ENCODE assay signal across 27 mouse cellular contexts in genomic region chr5:122224291-122224690, GRCm38 (mm10).
"Had no signal": no experiment of that assay in that cellular context is flagged by ENCODE, and none has a peak within 500 bp of the region (broad histone marks: within the 10 kb centered on the region; RNA-seq: fewer than 3 reads in every experiment).

No protein-coding gene starts in this region.

- H3K27me3 ChIP-seq: heart, embryonic 13.5 days; heart, embryonic 15.5 days; kidney, embryonic 15.5 days; limb, embryonic 12.5 days; liver, embryonic 13.5 days had no signal

- H3K4me3 ChIP-seq: gastrocnemius, adult 2 months; heart, adult 2 months; heart, embryonic 13.5 days; heart, embryonic 15.5 days; kidney, embryonic 15.5 days; limb, embryonic 12.5 days; liver, embryonic 13.5 days had no signal

- H3K36me3 ChIP-seq: heart, embryonic 13.5 days; heart, embryonic 15.5 days; limb, embryonic 12.5 days; liver, embryonic 13.5 days had no signal

- DNase-seq: gastrocnemius, adult 2 months; gastrocnemius, postnatal 10 days; gastrocnemius, postnatal 25 days; heart, adult 11 months; heart, adult 2 months; heart, postnatal 14 days; heart, postnatal 36 days; kidney, adult 11 months; kidney, adult 2 months; kidney, adult 9 months; kidney, postnatal 14 days; kidney, postnatal 36 days; layer of hippocampus, adult 9-11 months; layer of hippocampus, postnatal 36 days; left cerebral cortex, postnatal 4 days; liver; liver, embryonic 13.5 days had no signal

- H3K9ac ChIP-seq: heart, embryonic 13.5 days; heart, embryonic 15.5 days; hindbrain, embryonic 14.5 days; kidney, embryonic 15.5 days; limb, embryonic 12.5 days; liver, embryonic 13.5 days had no signal

- H3K9me3 ChIP-seq: kidney, embryonic 15.5 days; liver, embryonic 13.5 days had no signal

- H3K27ac ChIP-seq: gastrocnemius, adult 2 months; heart, adult 2 months; heart, embryonic 13.5 days; heart, embryonic 15.5 days; hindbrain, embryonic 14.5 days; kidney, postnatal 0 days; limb, embryonic 12.5 days; liver, embryonic 13.5 days had no signal

- H3K4me2 ChIP-seq: heart, embryonic 11.5 days; heart, embryonic 13.5 days; heart, embryonic 15.5 days; hindbrain, embryonic 14.5 days; kidney, embryonic 15.5 days; limb, embryonic 12.5 days; liver, embryonic 11.5 days; liver, embryonic 13.5 days had no signal

- ATAC-seq: hindbrain, embryonic 16.5 days; intestine, embryonic 16.5 days had no signal
